Mouse (Mus musculus) C2C12 (cell line): ENCODE measurements around the gene Pla2g4f.

Experiments used
- CEBPB ChIP-seq: IDR thresholded peaks from one replicate; pipeline ENCODE4 v1.6.1; 2011; ENCODE audit warnings: low read depth, mild to moderate bottlenecking, control low read depth, moderate library complexity
- CTCF ChIP-seq: IDR thresholded peaks from one replicate; pipeline ENCODE4 v1.5.1; 2011; ENCODE audit not compliant: control insufficient read depth, insufficient read depth, insufficient read length
- MAX ChIP-seq: IDR thresholded peaks from one replicate; pipeline ENCODE4 v1.6.1; 2011; ENCODE audit warnings: mild to moderate bottlenecking, control low read depth
- MYOD1 ChIP-seq: IDR thresholded peaks from one replicate; pipeline ENCODE4 v1.6.1; 2011; ENCODE audit warnings: low read depth; ENCODE audit not compliant: control insufficient read depth, insufficient read length
- MYOG ChIP-seq: IDR thresholded peaks from one replicate; pipeline ENCODE4 v1.6.1; 2011; ENCODE audit not compliant: control insufficient read depth, insufficient read length; ENCODE audit errors: extremely low read depth
- USF1 ChIP-seq: IDR thresholded peaks from one replicate; pipeline ENCODE4 v1.6.1; 2011; ENCODE audit warnings: low read depth, mild to moderate bottlenecking, control low read depth, moderate library complexity

- no peak for TF ChIP-seq CTCF
- TF ChIP-seq MYOG, result no peak
- TF ChIP-seq MAX, result no peak
- TF ChIP-seq CEBPB, result no peak
- no peak for TF ChIP-seq USF1
- no peak for TF ChIP-seq MYOD1
These were observed 57.7 kb downstream of the Pla2g4f start for GRCm38 (mm10) chr2:120256259-120256658.
